30 mouse cellular contexts compared by ENCODE assay signal in genomic region chr12:88368618-88369017, GRCm38 (mm10). TPM values are rescaled to one million over a fixed set of nuclear protein-coding genes. Genes with fewer than 3 reads are reported as not detected.
DNase-seq lines count a peak whose midpoint lies in the region; ATAC-seq lines count a peak whose summit lies in the region.
"Had no signal": no experiment of that assay in that cellular context is flagged by ENCODE, and none has a peak within 500 bp of the region (broad histone marks: within the 10 kb centered on the region; RNA-seq: fewer than 3 reads in every experiment).

No protein-coding gene starts in this region.

- 0 out of 2 replicates have a peak, but pooled peaks have one; percentile 33 for ATAC-seq in common myeloid progenitor, adult 5-6 weeks (replicated peaks; ENCODE audit: low read depth, poor library complexity, severe bottlenecking)
- ATAC-seq in monocyte, adult 5-6 weeks (replicated peaks; ENCODE audit: insufficient number of reproducible peaks, low FRiP score, low TSS enrichment, poor library complexity, severe bottlenecking) = no peak
- ATAC-seq: intestine, embryonic 16.5 days; midbrain, embryonic 13.5 days had no signal

- peak; percentile 23 for DNase-seq in adrenal gland, adult 2 months
- DNase-seq in adrenal gland, postnatal 25 days = no peak
- peak; percentile 8 for DNase-seq in kidney, postnatal 14 days
- DNase-seq in kidney, adult 11 months = no peak
- DNase-seq in MEL-GATA-1-ER (ENCODE audit: extremely low read depth, low read depth) = peak; percentile 33
- no peak for DNase-seq in spleen, postnatal 10 days (ENCODE audit: low spot score in 2 of 2)
- DNase-seq: cerebellum, adult 18-20 months; cerebellum, postnatal 36 days; gastrocnemius, postnatal 10 days; heart, adult 2 months; heart, postnatal 4 days; layer of hippocampus, adult 9-11 months; thymus, postnatal 4 days had no signal

RNA-seq across cellular contexts. Expression of gene Adck1, which starts 8.3 kb away (rescaled TPM):
- total RNA-seq in adrenal gland, adult 2 months (2021) = 10 to 100 TPM; 19.4 to 23.7 TPM
- 31.0 and 35.6 TPM in 2 replicates for polyA plus RNA-seq in adrenal gland, adult 2 months (2012; rRNA removed)
- total RNA-seq in adrenal gland, postnatal 25 days (2021) = 20.7 and 27.5 TPM in 2 replicates
- total RNA-seq in common myeloid progenitor, adult 5-6 weeks (2017) = 14.0 and 19.0 TPM in 2 replicates
- 8.2 to 13.2 TPM (median 8.7 TPM) in 3 replicates for total RNA-seq in monocyte, adult 5-6 weeks (2017)

RNA-seq across cellular contexts. Expression of gene Gm5039, which starts 44.8 kb away (rescaled TPM):
- not detected for total RNA-seq in adrenal gland, adult 2 months (2021)
- not detected in 2 replicates for polyA plus RNA-seq in adrenal gland, adult 2 months (2012; rRNA removed)
- not detected in 2 replicates for total RNA-seq in adrenal gland, postnatal 25 days (2021)
- total RNA-seq in common myeloid progenitor, adult 5-6 weeks (2017) = not detected in 2 replicates
- not detected in 3 replicates for total RNA-seq in monocyte, adult 5-6 weeks (2017)
- total RNA-seq: CH12.LX; gastrocnemius, postnatal 10 days; heart, adult 2 months; heart, postnatal 4 days; left cerebral cortex, adult 8-10 months had no signal
- polyA plus RNA-seq: embryonic facial prominence, embryonic 10.5 days; forebrain, embryonic 11.5 days; frontal cortex, adult 2 months; heart, adult 2 months; heart, embryonic 14.5 days; hindbrain, embryonic 15.5 days; intestine, embryonic 16.5 days; limb, embryonic 10.5 days; liver, embryonic 11.5 days; lung, embryonic 16.5 days; macrophage; midbrain, embryonic 13.5 days; neural tube, embryonic 14.5 days; stomach, embryonic 14.5 days had no signal

Comparison
In these comparisons a context has a peak if more than half of its experiments do, and no peak if none do; other contexts are left out.
1. DNase-seq: peak in adrenal gland, adult 2 months (single experiment), kidney, postnatal 14 days (single experiment) and MEL-GATA-1-ER (single experiment); none in adrenal gland, postnatal 25 days (single experiment), kidney, adult 11 months (single experiment) and spleen, postnatal 10 days (0 of 2).